Mouse (Mus musculus): ENCODE results near the gene Lrrn3.

Gene Lrrn3

DNA sequence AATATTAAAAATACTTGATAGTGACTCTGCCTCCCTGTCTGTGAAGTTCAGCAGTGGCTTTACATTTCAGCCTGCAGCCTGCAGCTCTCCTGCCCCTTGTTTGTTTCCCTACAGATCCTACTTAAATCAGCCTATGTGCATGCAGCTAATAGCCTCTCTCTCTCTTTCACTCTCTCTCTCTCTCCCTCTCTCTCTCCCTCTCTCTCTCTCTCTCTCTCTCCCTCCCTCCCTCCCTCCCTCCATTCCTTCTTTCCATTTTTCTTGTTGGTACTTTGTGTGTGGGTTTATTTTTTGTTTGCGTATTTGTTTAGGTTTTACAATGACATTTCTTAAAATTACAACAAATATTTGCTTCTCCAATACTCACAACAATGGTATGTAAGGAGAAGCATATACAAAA, at the start of gene Lrrn3:
Gene Lrrn3, minus strand, starts transcription at position 101 of the 400 bp plus-strand sequence.
- no peak for DNase-seq

DNA sequence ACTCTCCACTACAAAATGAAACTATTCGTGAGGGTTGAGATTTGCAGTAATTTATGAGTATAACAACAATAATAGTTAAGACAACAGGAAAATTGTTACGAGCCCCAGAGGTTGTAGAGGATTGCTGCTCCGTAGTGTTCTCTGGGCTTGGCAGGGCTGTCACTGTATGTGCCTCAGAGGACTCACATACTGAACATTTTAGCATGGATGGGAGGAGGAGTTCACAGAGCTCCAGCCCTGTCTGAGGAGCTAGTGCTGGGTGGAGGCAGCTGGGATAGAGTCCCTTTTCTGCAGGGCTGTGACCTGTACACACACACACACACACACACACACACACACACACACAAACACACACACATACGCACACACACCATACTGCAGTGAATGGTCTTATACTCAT, 42.2 kb upstream of the Lrrn3 start:
- no peak for DNase-seq

DNA sequence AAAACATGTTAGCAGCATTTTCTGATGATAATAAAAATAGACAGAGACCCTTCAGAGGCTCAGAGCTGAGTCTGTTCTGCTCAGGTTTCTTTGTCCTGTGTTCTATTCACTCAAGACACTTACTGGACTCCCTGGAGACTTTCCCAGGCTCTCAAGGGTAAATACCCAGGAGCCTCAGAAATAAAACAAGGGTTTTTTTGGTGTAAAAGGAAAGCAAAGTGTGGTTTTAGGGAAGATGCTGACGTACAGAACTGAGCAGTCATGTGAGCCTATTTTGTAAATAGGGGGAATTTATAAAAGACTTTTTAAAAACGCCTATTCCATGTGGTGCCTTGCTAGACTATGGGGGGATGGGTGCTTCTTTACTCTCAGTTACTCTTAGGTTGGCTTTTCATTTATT, 40.5 kb upstream of the Lrrn3 start:
- DNase-seq: no peak

DNA sequence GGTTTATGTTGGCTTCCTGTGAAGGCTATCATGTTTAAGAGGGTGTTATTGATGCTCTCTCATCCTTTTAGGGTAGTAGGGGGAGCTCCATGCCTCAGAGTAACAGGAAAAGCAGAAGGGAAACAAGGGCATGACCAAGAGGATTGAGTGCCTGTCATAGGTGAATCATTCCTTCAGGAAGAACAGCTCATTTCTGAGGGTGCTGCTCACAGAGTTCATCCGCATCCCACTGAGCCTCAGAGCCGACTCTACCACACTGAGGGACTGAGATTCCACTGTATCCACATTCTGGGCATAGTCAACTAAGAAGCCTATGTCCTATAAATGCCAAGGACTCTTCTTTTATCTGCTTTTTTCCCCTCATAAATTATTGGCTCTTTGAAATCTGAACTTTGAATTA, 35.4 kb upstream of the Lrrn3 start:
- no peak for DNase-seq

DNA sequence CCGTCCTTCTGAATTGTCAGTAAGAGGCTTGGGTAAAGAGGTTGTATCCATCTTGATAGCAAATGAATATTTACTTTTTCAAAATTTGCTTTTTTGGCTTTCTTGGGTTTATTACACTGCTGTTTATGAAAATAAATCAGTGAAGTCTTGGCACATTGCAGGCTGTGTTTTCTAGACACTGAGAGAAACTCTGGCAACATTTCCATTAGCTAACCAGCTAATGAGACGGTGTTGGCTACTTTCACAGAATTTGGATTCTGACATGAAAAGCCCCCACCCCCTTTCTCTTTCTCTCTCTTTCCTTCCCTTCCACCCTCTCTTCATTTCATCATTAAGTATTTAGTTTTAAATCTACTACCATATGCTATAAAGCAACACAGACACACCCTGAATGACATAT, 34.1 kb upstream of the Lrrn3 start:
- DNase-seq: no peak

DNA sequence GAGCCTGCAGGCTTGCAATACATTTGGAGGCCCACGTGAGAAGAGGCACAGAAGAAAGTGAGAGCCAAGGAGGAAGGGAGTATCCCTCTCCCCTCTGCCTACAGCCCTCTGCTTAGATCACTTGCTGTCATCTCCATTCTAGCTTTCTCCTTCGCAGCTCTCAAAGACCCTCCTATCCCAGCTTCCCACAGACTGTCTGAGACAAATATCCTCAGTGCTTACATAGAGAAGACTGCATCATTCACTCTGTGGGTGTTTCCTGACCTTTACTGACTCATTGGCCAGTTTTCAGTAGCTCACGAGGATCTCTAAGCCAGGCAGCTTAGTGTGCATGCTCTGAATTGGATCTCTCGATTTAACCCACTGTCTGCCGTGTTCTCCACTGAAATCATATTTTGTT, 32.7 kb upstream of the Lrrn3 start:
- no peak for DNase-seq

DNA sequence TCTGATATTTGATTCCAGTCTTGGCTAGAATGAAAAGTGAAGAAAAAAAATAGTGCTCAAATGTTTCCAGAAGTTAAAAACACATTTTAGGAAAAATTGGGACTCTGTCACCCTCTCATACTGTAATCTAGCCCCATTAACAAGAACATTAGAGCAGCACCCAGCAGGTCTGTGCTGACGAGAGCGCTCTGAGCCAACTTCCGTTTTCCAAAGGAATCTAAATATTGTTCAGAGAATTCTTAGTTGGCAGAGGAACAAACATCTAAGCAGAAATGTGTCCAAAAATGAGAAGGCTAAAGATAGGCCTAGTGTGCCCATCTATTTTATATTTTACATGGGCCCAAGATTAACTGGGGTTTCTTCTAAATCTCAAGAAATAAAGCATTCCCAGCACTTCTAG, 24.4 kb upstream of the Lrrn3 start:
- DNase-seq: no peak

DNA sequence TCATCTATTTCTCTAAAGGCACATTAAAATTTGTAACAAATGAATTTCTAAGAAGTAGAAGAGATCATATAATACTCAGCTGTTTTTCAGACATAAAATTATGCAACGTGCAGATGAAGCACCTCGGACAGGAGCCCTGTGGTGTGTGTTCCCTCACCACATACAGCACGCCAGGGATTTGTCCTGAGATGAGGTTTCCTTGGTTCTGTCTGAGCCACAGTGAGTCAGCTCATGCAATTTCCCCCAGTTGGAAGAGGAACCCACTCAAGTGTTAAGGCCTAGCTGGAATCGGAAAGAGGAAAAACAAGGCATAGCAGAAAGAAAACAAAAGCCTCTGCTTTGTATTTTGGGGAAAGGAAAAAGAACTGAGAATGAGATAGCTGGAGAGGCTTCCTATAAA, 22.4 kb upstream of the Lrrn3 start:
- DNase-seq: no peak

DNA sequence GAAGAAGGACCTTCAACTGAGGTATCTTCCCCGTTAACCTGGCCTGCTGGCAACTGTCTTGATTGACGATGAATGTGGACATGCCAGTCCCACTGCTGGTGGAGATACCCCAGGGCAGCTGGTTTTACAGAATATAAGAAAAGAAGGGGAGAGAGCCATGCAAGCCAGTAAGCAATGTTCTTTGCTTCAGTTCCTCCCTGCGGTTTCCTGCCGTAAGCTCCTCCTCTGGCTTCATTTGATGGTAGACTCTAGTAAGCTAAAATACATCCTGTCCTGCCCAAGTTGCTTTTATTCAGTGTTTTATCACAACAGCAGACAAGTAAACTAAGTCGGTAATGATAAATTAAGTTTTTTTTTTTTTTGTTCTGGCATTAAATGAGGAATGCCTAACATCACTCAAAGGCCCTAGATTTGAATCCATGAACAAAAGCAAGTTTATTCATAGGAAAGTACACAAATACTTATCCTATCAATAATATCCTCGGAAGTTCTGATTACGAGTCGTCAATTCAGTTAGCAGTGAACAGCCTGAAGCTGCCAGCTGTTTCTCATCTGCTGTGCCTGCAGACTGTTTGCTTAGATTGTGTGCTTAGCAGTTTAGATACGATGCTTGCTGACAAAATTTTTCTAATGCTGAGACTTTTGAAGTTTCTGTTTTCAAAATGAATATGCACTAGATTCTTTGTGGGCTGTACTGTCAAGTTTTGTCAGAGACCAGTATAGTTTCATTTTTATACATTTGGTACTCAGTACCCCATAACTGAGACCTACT, 14.0 kb upstream of the Lrrn3 start:
- DNase-seq: no peak

DNA sequence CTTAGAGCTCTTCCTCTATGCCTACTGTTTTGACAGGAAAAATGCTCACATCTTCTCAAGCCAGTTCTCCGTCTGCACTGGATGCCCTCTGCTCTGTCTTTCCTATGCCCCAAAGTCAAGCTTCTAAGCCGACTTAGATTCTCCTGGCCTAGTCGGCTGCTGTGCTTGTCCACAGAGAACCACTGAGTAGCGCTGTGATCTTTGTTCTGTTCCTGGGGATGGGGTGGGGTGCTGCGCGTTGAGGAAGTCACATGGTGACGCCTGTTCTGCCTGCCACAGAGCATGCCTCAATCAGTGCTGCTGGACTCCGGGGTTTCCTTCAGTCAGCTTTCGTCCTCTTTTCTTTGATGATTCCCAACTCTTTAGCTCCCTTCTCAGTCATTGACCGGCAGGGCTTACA, 8.4 kb upstream of the Lrrn3 start:
- no peak for DNase-seq

DNA sequence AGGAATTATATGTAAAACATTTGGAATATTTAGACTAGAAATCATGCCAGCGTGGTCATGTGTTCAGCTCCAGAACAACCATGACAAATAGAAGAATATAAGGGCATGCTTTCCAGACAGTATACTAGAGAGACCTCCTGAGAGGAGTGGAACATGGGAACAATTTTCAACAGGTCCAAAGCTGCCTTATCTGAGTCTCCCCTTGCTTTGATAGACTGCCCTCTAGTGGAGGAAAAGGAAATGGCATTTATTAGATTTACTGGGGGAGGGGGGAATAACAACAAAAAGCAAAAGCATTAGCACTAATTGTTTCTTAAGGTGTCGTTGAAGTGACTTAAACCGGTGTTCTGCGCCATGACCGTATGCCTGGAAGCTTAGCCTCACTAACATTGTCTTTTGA, 774 bp upstream of the Lrrn3 start:
- peak; percentile 57 for DNase-seq

DNA sequence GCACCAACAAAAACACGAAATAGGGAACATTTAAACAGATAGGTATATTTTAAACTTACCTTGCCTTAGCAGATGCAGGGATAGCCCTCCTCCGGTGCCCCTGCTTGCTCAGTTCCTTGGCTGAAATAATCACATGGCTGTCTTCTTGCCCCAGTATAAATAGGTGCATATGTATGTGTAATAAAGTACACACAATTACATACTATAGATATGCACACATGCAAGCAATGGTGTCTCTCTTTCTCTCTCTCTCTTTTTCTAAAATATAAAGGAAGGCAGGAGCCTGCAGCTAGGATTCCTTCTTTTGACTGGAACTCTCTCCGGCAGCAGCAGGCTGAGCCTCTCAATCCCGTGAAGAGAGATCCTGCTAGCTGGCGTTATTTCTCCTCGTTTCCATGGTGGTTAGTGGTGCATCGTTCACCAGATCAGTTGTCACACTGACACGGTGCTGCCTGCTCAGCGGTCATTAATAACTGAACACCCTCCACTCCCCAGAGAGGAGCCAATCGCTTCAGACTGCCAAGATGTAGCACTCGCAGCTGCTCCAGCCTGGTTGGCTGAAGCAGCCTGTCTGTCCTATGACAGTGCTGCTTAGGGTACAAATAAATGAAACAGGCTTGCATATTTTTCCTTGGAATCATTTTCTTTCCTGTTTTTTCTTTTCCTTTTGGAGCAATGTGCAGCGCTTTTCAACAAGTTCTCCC, 567 bp downstream of the Lrrn3 start:
- DNase-seq: peak; percentile 32

DNA sequence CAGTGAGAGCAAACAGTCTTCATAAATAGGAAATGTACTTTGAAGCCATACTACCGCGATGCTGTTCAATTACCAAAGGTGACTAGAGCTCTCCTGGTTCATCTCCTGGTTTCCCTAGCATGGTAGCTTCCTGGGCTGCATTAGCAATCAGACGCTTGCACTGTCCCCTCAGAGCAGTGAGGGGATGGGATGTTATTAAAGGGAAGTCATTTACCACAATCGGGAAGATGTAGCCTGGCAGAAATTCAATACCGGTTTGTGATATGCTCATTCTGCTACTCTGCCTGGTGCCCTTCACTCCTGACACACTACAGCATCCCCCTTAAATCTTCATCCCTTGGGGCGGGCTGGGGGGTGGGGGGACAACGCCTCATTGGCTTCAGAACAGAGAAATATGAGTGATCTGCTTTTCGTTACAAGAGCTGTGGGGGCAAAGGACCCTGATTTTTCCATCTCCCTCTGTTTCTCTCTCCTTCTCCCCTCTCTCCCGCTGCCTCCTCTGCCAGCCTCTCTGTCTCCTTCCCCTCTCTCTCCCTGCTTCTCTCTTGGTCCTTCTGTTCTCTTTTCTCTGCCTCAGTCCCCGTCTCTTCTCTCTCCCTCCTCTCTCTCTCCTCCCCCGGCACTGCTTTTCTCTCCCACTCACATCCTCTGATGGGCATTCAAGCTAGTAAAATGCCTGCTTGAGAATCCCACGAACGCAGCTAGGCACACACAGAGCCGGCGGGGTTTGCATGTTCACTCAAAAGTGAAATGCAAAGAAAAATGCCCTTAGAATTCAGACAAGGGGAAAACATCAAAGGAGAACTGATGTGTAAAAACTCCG, 1.3 kb downstream of the Lrrn3 start:
- no peak for DNase-seq

DNA sequence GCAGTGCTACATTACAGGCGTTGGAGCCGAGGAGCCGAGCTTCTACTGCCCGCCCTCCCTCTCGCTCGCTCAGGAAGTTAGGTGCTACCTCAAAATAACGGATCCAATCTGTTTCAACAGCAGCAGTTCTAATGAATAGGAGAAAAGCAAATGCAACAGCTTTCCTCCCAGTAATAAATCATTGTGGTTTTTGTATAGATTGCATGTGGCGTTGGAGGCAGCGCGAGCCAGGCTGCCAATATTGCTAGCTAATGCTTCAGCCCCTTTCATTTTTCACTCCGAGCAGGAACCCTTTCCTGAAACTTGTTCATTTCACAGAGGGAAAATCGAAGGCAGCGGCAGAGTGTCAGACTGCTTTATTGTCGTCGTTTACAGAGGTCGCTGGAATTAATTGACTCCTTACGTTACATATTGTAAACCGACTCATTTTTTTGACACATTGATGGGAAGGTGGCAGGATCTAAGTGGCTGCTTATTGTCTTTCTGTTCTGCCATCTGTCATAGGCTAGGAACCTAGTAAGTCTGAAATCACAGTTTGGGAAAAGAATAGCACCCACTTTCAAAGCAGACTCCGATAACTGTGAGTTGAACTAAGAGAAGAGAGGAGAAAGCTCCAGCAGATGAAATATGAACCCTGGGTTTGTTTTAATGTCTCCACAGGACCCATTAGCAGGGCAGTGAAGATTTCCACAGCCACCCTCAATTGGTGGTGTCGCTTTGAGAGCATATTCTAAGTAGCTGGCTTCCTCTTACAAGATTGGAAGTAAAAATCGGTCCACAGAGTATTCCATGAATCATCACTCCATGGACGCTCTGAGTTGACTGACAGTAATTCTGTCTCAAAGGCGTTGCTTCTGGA, 2.4 kb downstream of the Lrrn3 start:
- DNase-seq: no peak

DNA sequence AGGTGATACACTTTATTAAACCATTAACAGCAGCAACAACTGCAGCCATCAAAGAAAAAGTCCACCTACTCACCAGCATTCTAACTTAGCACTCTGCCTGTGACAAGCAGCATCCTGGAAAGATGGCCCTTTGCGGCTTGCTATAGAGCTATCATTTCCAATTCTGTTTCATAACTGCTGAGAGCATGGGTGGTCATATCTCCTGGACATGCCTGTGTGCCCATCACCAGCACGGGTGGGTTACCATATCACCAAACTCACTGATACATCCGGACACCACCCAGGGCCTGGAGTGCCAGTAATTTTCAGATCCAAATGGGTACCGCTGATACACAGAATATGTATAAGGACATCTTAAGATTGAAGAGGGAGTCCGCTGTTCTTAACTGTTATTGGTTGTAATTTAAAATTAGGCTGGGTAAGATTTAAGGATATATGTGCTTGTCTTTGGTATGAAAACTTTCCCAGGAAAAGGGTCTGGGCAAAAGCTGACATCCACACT, 3.1 kb downstream of the Lrrn3 start:
- no peak for DNase-seq

DNA sequence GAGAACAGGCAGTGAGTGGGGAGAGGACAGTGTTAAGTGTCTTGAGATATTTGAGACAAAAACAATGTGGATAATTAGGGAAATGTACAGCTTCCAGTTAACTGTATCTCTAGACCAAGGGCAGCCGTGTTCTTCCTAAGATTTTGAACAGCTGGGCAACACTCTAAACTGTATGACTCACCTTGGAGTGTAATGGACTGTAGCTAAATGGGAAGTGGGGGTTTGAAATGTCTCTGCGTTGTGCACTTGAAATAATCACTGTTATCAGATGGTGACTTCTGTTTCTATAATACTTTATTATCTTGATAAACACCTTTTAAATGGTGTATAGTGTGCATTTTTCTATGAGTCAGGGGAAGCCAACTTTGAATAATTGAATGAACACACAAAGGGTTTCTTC, 4.7 kb downstream of the Lrrn3 start:
- no peak for DNase-seq

DNA sequence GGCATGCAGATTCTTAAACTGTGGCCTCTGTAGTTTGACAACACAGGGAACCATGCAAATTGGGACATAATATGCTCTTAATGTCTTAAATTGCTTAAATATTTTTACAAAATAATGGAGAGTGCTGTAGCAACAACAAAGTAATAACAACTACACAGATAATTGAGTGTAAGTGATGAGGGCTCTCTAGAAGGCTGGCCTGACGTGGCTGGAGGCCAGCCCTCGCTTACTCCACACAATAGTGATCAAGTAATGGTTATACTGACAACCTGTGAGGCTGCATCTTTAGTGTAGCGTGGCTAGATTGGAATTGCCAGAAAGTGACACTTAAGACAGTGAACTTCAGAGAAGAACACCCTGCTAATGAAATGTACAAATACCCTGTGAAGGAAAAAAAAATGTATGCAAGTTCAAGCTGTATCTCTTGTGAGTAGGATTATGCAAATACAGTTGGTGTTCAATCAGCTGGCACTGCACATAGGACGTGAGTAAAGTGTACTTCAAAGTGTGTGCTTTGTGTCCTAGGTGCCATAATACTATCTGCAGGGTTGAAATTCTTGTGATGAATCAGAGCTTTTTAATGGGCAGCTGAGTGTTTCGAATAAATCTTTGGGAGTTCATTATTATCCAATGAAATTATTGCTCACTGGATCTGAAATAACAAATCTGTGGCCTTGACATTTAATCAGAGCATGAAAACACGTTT, 17.0 kb downstream of the Lrrn3 start:
- no peak for DNase-seq

DNA sequence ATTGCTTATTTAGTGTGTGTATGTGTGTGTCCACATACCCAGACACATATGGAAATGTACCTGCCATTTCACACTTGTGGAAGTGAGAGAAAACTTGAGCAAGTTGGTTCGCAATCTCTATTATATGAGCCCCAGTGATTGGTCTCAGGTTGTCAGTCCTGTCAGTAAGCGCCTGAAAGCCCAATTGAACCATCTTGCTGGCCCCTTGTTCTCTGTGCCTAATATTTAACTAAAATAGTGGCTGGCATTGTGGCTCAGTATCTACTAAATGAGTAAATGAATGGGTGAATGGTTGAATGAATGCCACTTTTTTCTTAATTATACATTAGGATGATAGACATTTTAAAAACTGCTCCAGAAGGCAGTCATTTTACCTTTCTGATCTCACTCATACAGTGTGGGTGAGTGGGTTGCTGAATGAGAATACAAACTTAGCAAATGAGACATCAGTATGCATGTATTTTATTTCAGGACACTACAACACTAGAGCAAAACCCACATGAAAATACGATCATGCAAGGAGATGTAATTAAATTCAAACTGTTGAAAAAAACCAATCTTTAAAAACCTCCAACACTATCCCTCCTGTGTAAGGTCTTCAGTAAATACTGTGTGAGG, 17.7 kb downstream of the Lrrn3 start:
- no peak for DNase-seq

DNA sequence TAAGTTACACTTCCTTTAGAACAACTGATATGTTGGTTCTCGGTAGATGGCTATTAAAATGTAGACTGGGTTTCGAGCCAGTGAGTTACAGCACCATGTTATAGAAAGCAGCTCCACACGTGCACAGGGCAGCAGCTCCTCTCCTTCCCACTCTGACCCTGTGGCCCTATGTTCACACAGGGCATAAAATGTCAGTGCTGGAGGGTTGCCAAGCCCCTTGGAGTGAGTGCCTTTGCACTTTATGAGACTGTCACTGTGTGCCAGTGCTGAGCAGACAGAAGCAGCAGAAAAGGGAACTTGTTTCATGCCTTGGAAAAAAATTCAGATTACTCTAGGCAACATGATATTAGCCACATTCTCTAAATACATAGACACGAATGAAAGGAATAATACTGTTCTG, 47.8 kb downstream of the Lrrn3 start:
- DNase-seq: peak; percentile 45

DNA sequence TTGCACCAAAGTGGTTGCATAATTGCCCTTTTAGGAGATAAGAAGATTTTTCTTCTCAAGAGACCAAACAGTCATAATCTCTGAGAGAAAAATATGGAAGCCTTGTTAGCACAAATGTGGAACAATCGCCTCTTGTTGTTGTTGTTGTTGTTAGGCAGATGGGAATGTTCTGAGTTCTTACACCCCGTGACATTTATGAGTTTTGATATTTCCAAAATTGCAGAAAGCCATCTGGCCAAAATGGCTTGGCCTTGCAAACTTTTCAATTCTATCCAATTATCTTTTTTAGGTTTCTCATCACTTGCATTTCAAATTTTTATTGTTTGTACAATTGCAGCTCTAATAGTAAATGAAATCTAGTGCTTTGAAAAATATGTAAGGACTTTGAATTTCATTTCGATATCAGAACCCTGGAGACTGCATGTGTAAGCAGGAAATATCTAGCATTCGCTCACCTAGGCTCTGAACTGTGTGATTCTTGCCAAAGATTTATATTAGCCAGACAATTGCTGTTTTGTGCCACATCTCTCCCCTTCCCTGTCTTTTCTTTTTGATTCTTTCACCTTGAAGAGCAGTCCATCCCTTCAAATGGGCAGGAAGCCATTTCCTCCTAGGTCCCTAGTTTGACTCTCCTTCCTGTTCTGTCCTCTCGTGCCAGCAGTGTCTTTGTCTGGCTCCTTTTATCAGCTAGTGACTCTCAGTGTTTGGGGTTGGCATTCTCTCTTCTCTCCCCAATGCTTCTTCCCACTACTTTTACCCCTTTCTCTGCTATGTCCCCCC, 49.8 kb downstream of the Lrrn3 start:
- no peak for DNase-seq

DNA sequence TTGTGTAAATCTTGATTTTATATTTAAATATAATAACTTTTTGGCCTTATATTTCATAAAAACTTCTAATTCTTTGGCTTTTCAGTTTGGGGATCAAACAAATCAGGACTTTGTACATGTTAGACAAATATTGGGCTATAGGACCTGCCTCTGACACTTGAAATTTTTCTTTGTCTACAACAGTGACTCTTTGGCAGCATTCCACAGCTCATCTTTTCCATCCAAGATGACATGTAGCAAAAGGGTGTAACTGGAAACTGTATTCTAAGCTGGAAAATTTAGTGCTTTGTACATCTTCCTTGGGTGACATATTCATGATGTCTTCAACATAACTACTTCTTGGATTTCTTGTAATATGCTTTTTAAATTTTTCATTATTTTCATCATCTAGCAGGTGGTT, 57.4 kb downstream of the Lrrn3 start:
- no peak for DNase-seq

Data from kidney, adult 9 months (tissue).